In the genomic region with DNA sequence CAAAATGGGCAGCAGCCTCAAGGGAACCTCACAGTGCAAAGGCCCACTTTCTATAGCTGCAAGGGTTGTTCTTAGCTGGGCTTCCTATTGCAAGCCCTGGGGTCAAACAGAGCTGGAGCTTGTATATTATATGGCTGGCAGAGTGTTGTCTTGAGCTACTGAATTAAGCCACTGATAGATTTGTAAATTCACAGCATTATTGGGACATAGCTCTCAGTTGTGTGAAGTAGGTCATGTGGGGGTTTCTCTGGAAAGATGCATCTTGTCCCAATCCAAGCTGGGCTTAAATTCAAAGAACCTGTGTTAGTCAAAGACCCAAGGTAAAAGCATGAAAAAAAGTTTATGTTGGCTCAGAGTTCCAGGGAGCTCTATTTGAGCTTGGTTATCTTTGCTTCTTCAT, we compare ENCODE assay signal across 11 mouse cellular contexts.
"Had no signal": no experiment of that assay in that cellular context is flagged by ENCODE, and none has a peak within 500 bp of the region (broad histone marks: within the 10 kb centered on the region; RNA-seq: fewer than 3 reads in every experiment).

No protein-coding gene starts in this region.

- DNase-seq: right cerebral cortex, adult 18-20 months; right cerebral cortex, postnatal 14 days; right cerebral cortex, postnatal 25 days; right cerebral cortex, postnatal 4 days; spleen, adult 18-20 months; thymus, adult 18-20 months; thymus, adult 2 months; thymus, postnatal 14 days; thymus, postnatal 25 days; thymus, postnatal 36 days; thymus, postnatal 4 days had no signal
